Mouse (Mus musculus): ENCODE data around the gene Dgkq. TPM values are rescaled to one million over a fixed set of nuclear protein-coding genes. Genes with fewer than 3 reads are reported as not detected.
A peak's percentile ranks its signal among the peaks of the same experiment; 100 is the strongest.

The Dgkq gene
- polyA plus RNA-seq, 1 experiment from 2014 or later = 5.9 TPM

DNA sequence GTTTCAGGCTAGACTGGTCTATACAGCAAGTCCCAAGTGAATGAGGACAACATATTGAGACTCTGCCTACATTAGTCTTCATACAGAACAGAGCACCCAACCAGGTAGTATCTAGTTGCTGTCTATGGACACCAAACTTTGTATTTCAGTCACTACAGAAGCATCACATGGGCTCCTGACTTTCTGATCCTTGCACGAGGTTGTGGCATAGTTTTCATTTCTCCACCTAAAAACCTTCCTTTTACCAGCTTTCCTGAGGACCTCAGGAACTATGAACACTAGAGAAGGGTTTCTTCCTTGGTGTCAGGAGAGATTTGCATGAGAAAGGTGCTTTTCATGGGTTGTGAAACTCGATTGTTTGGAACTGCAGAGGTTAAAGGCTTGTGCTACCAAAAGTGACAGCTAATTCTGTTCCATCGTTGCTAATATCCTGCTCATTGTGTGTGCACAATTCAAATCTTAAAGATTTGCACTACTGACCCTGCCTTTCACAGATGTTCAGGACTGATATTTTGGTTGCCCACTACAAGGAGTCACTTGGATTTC, 1.0 kb downstream of the Dgkq start:
- no peaks in the 10 kb centered on the region for H3K9me3 ChIP-seq
- H3K27ac ChIP-seq (replicated peaks) = peak overlapping the region; percentile 88
- peak overlapping the region; percentile 66 for H3K4me3 ChIP-seq
- peak overlapping the region; percentile 80 for H3K4me2 ChIP-seq
- no peak for ATAC-seq (ENCODE audit: extremely low read depth, insufficient number of reproducible peaks, low FRiP score, low TSS enrichment)
- WGBS = 19% methylated on average over 3 of the region's 3 CpGs
- H3K27me3 ChIP-seq (replicated peaks) = peaks cover 15% of the 10 kb centered on the region
- H3K4me1 ChIP-seq = peaks cover 20% of the 10 kb centered on the region
- H3K36me3 ChIP-seq = peaks cover 24% of the 10 kb centered on the region
- H3K9ac ChIP-seq = peak overlapping the region; percentile 87

DNA sequence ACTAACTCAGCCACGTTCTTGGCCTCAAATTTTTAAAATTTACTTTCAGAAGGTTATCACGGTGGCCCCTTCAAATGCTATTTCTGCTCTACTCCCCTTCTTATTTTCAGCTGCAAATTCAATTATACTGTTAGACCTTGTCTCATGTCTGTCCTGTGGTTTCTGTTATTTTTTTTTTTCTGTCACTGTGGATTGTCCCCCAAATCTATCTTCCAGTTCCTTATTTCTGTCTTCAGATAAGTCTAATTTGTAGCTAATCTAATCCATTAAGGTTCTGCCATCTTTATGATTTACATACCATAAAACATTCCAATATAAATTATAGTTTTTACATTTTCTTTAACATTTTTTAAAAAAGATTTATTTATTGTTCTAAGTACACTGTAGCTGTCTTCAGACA, 2.1 kb downstream of the Dgkq start:
- Histone ChIP-seq H3K27ac (replicated peaks) (no peak overlapping the region), H3K9me3 (no peaks in the 10 kb centered on the region), H3K4me1 (peaks cover 20% of the 10 kb centered on the region), H3K4me3 (no peak overlapping the region), H3K36me3 (peaks cover 13% of the 10 kb centered on the region), H3K4me2 (no peak overlapping the region), H3K27me3 (replicated peaks) (peaks cover 15% of the 10 kb centered on the region), H3K9ac (no peak overlapping the region)
- no peak for ATAC-seq (ENCODE audit: extremely low read depth, insufficient number of reproducible peaks, low FRiP score, low TSS enrichment)
- 74% methylated on average over 2 of the region's 2 CpGs for WGBS

DNA sequence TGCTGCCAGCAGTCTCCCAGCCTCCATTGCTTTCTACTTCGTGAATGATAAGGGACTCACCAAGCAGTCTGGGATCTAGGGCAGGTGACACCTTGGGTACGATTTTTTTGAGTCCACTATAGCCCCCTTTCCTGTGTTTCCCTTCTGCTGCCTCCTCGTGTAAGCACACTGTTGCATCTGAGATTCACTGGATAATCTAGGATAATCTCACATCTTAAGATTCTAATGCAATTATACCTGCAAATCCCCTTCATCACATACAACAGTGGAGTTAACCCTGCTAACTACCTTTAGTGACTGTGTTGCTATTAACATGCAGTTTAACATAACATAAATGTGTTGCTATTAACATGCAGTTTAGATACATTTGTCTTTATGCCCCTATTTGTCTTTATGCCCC, 4.4 kb downstream of the Dgkq start:
- 28% methylated on average over 3 of the region's 3 CpGs for WGBS
- Histone ChIP-seq H3K27ac (replicated peaks) (no peak overlapping the region), H3K9ac (no peak overlapping the region), H3K4me2 (no peak overlapping the region), H3K4me3 (no peak overlapping the region), H3K36me3 (no peaks in the 10 kb centered on the region), H3K27me3 (replicated peaks) (peaks cover 15% of the 10 kb centered on the region), H3K9me3 (no peaks in the 10 kb centered on the region), H3K4me1 (peaks cover 18% of the 10 kb centered on the region)
- no peak for ATAC-seq (ENCODE audit: extremely low read depth, insufficient number of reproducible peaks, low FRiP score, low TSS enrichment)

DNA sequence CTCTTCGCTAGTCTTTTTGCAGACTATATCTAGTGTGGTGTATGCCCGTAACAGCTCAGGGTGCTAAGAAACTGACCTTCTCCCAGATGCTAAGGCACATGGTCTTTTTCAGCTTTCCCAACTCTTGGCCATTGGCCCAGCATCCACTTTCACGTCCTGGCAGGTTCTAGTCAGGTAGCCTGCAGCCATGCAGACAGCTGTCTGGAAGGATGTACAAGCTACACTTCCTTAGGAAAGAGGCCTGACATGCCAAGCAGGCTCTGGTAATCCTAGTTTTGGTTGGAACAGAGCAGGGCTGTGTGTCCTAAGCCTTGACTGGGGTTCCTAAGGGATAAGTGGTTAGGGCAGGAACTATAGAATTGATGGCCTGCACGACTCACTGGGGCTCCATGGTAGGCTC, 6.7 kb downstream of the Dgkq start:
- H3K9ac ChIP-seq = no peak overlapping the region
- H3K4me3 ChIP-seq = no peak overlapping the region
- no peak overlapping the region for H3K4me2 ChIP-seq
- peaks cover 5% of the 10 kb centered on the region; the same call in 1 of the 2 replicates for H3K36me3 ChIP-seq
- H3K4me1 ChIP-seq = peaks cover 15% of the 10 kb centered on the region
- 77% methylated on average over 4 of the region's 4 CpGs for WGBS
- peaks cover 15% of the 10 kb centered on the region for H3K27me3 ChIP-seq (replicated peaks)
- no peaks in the 10 kb centered on the region for H3K9me3 ChIP-seq
- H3K27ac ChIP-seq (replicated peaks) = no peak overlapping the region
- ATAC-seq (ENCODE audit: extremely low read depth, insufficient number of reproducible peaks, low FRiP score, low TSS enrichment) = no peak

DNA sequence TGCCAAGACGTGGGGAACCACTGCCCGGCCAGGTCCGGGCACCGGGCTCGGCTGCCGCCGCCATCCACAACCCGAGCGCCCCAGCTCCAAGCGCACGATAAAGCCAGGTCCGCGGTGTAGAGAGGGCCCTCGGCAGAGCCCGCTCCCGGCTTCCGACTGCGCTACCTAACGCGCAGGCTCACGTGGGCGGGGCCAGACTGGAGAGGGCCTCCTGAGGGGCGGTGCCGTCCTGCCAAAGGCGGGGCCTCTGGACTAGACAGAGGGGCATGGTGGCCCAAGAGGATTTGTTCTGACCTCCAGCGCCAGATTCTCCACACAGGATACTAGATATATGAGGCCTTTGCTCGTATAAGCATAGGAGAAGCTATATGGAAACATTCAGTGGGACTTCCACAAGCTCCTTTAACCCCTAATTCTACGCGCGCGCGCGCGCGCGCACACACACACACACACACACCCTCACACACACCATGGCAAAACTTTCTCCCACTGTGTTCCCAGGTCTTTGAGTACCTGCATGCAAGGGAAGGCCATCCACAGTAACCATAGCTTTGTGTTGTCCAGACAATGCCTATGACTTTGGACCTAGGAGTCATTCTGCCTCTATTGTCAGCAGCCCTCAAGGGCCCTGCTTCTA, 8.7 kb downstream of the Dgkq start:
- Histone ChIP-seq H3K9me3 (no peaks in the 10 kb centered on the region), H3K9ac (peak overlapping the region; percentile 89), H3K36me3 (peaks cover 25% of the 10 kb centered on the region), H3K4me2 (peak overlapping the region; percentile 95), H3K27me3 (replicated peaks) (peaks cover 15% of the 10 kb centered on the region), H3K4me1 (peaks cover 15% of the 10 kb centered on the region), H3K27ac (replicated peaks) (peak overlapping the region; percentile 21; the same call in 1 of the 2 replicates), H3K4me3 (peak overlapping the region; percentile 74)
- peak; percentile 99 for ATAC-seq (ENCODE audit: extremely low read depth, insufficient number of reproducible peaks, low FRiP score, low TSS enrichment)
- WGBS = 11% methylated on average over 36 of the region's 36 CpGs

DNA sequence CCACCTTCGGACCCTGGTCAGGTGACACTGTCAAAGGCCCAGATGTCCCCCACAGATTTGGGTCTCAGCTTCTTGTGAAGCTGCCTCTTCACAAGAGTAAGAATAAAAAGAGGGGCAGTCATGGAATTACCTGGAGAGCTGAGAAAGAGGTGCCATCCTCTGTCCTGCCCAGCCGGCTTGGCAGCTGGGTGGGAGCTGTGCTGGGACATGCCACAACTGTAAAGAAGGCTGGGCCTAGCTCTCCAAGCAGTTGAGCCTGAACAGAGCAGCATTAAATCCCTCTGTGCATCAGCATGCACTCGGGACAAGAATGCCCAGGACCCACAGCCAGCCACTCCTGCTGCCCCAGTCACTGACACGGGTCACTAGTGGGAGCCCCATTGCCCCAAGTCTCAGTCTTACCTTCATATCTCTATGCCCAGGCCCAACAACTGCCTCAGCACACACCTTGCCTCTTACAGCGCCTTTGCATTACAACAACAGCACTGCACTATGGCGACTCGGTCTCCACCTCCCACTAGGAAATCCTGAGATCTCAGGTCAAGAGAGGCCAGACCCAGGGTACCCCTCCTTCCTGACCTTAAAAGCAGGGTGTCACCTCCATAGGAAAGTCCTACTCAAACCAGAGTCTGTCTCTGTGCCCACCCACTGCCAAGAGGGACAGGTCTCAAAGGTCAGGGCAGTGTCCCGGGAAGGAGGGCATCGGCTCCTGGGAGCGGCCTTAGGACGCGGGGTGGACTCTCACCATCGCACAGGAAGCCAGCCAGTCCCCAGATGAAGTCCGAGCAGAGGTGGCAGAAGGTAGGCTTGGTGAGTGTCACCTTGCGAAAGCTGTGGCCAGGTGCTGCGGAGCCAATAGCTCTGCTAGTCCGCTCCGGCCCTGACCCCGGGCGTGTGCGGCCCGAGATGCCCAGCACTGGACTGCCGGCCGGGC, 9.5 kb downstream of the Dgkq start, which contains the start of gene Idua:
Idua (plus strand) TSS at position 634 of the 934 bp plus-strand sequence.
- peaks cover 10% of the 10 kb centered on the region for H3K27me3 ChIP-seq (replicated peaks)
- 0 out of 2 replicates have a peak, but pooled peaks have one; percentile 2 for ATAC-seq (ENCODE audit: extremely low read depth, insufficient number of reproducible peaks, low FRiP score, low TSS enrichment)
- peak within 1 kb of the TSS; percentile 95 for H3K4me2 ChIP-seq
- peaks cover 33% of the 10 kb centered on the region for H3K36me3 ChIP-seq
- H3K4me3 ChIP-seq = peak within 1 kb of the TSS; percentile 74
- peak within 1 kb of the TSS; percentile 89 for H3K9ac ChIP-seq
- H3K4me1 ChIP-seq = peaks cover 15% of the 10 kb centered on the region
- WGBS = 13% methylated on average over 24 of the region's 24 CpGs
- H3K9me3 ChIP-seq = no peaks in the 10 kb centered on the region
- H3K27ac ChIP-seq (replicated peaks) = peak within 1 kb of the TSS; percentile 21; the same call in 1 of the 2 replicates

DNA sequence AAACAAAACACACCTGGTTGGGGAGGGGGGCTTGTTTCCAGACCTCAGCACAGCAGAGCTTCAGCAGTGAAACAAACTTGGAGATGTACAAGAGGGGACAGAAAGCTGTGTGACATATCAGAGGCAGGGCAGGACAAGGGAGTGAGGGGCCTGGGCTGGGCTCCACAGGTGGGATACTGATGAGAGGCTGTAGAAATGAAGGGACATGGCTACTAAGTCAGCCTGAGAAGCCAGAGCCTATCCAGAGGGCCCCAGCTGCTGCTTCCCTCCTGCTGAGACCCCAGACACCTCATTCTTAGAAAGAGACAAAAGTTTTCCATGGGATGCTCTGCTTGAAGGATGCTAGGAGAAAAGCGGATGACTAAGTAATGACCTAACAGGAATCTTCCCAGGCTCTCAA, 10.9 kb downstream of the Dgkq start:
- peak overlapping the region; percentile 89; the same call in 1 of the 2 replicates for H3K9ac ChIP-seq
- no peak overlapping the region for H3K4me2 ChIP-seq
- H3K9me3 ChIP-seq = no peaks in the 10 kb centered on the region
- H3K36me3 ChIP-seq = peaks cover 46% of the 10 kb centered on the region
- ATAC-seq (ENCODE audit: extremely low read depth, insufficient number of reproducible peaks, low FRiP score, low TSS enrichment) = no peak
- no peak overlapping the region for H3K4me3 ChIP-seq
- WGBS = 81% methylated on average over 1 of the region's 1 CpGs
- H3K27me3 ChIP-seq (replicated peaks) = no peaks in the 10 kb centered on the region
- H3K4me1 ChIP-seq = peaks cover 15% of the 10 kb centered on the region
- no peak overlapping the region for H3K27ac ChIP-seq (replicated peaks)

DNA sequence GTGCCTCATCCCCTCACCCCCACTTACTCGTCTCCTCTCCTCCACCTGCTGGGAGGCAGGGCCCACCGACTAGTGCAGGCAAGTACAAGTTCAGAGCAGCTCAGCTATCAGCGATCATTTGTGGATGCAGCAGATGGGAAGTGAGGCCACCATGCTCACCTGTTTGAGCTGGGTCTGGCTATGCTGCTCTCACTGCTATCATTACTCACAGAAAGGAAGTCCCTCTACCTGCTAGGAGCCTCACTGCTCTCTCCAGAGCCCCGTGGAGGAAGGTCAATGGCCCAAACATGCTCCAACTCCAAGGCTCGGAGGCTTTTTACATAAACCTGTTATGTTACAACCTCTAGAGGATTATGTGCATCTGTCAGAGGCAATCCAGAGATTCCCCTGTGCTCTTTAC, 12.1 kb downstream of the Dgkq start:
- 72% methylated on average over 5 of the region's 5 CpGs for WGBS
- H3K36me3 ChIP-seq = peaks cover 58% of the 10 kb centered on the region

DNA sequence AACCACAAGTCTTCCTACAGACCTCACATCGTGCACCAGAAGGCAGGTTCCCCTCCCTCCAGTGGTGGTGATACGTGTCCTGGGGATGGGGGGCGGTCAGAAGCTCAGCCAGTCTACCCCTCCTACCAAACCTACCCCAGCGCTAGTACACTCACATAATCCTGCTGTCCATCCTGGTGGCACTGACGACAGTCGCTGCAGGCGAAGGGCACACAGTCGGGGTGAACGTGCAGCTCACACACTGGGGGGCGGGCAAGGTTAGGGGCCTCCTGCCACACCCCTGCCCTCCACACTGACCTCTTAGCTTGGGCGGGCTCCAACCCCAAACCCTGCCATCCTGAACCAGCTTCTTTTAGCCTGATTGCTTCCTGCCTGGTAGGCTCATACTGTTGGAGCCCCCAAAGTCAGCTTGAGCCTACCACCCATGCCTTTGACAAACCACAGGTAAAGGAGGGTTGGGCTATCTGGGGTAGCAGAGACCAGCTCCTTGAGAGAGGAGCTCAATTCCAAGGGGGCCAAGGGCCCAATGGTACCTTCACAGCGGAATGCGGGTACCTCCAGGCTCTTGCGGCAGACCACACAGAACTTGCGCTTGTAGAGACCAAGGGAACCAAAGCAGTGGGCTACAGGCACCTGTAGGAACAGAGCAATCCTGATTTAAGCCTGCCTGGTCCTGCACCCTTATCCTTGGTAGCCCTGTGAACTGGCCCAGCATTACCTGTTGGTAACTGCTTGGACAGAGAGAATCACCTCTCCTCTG, 13.4 kb downstream of the Dgkq start:
- no peaks in the 10 kb centered on the region for H3K27me3 ChIP-seq (replicated peaks)
- no peak overlapping the region for H3K4me3 ChIP-seq
- ATAC-seq (ENCODE audit: extremely low read depth, insufficient number of reproducible peaks, low FRiP score, low TSS enrichment) = no peak
- 90% methylated on average over 15 of the region's 15 CpGs for WGBS
- no peak overlapping the region for H3K9ac ChIP-seq
- H3K4me2 ChIP-seq = no peak overlapping the region
- peaks cover 71% of the 10 kb centered on the region for H3K36me3 ChIP-seq
- H3K4me1 ChIP-seq = peaks cover 14% of the 10 kb centered on the region
- H3K9me3 ChIP-seq = no peaks in the 10 kb centered on the region
- H3K27ac ChIP-seq (replicated peaks) = no peak overlapping the region

More for the DNA sequence above, 12.1 kb downstream of the Dgkq start:
- Histone ChIP-seq H3K4me1 (peaks cover 15% of the 10 kb centered on the region), H3K27ac (replicated peaks) (no peak overlapping the region), H3K9ac (0 out of 2 replicates have a peak overlapping the region, but pooled peaks have one; percentile 14), H3K4me3 (no peak overlapping the region), H3K4me2 (no peak overlapping the region), H3K27me3 (replicated peaks) (no peaks in the 10 kb centered on the region), H3K9me3 (no peaks in the 10 kb centered on the region)
- no peak for ATAC-seq (ENCODE audit: extremely low read depth, insufficient number of reproducible peaks, low FRiP score, low TSS enrichment)

DNA sequence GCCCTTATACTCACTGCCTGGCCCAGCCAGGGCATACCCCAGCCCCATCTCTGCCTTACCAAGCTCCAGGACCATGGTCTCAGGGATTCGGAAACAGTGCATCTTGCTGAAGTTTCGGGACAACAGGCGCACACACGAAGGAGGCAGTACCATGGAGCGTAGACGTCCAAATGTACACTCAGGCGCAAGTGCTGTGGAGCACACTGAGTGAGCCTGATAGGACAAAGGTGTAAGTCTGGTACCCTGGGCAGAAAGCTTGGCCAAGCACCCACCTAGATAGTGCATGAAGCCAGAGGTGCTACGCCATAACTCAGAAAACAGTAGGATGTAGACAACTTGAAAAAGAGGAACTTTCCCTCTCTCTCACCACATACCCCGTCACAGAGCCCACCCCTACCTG, 14.1 kb downstream of the Dgkq start:
- no peak overlapping the region for H3K4me2 ChIP-seq
- no peak for ATAC-seq (ENCODE audit: extremely low read depth, insufficient number of reproducible peaks, low FRiP score, low TSS enrichment)
- H3K27ac ChIP-seq (replicated peaks) = no peak overlapping the region
- H3K9me3 ChIP-seq = no peaks in the 10 kb centered on the region
- no peaks in the 10 kb centered on the region for H3K27me3 ChIP-seq (replicated peaks)
- H3K36me3 ChIP-seq = peaks cover 76% of the 10 kb centered on the region
- peaks cover 11% of the 10 kb centered on the region for H3K4me1 ChIP-seq
- 90% methylated on average over 9 of the region's 9 CpGs for WGBS
- no peak overlapping the region for H3K9ac ChIP-seq
- H3K4me3 ChIP-seq = no peak overlapping the region

Data from heart, embryonic 13.5 days (tissue).